Mouse (Mus musculus) midbrain, postnatal 0 days (tissue): Measurements from ENCODE around the gene Fcgrt. TPM values are rescaled to one million over a fixed set of nuclear protein-coding genes. Genes with fewer than 3 reads are reported as not detected.
A peak's percentile ranks its signal among the peaks of the same experiment; 100 is the strongest.

Experiments used
- ATAC-seq: fragments of 200-750 bp; cut with Nextera tagmentation; 2 replicates; pipeline ENCODE4 v1.8.0; 2017; ENCODE audit warnings: moderate number of reproducible peaks, mild to moderate bottlenecking, moderate TSS enrichment, moderate library complexity; ENCODE audit not compliant: low FRiP score
- DNase-seq: peaks from one replicate; pipeline ENCODE4 v3.0.0-alpha.2; 2015; ENCODE audit warnings: low spot score
- H3K27ac ChIP-seq: fragments of 300-500 bp; sonication (generic); 2 replicates; pipeline ENCODE4 v1.5.1; 2014; ENCODE audit warnings: low read depth, mild to moderate bottlenecking, low read length, mixed read lengths
- H3K27me3 ChIP-seq: fragments of 300-500 bp; sonication (generic); 2 replicates; pipeline ENCODE4 v1.6.1; 2014; ENCODE audit warnings: low read length, control low read depth, mixed read lengths; ENCODE audit not compliant: insufficient read depth
- H3K36me3 ChIP-seq: fragments of 300-500 bp; sonication (generic); 2 replicates; pipeline ENCODE4 v1.6.1; 2014; ENCODE audit warnings: low read length, control low read depth, mixed read lengths; ENCODE audit not compliant: insufficient read depth
- H3K4me1 ChIP-seq: fragments of 300-500 bp; sonication (generic); 2 replicates; pipeline ENCODE4 v1.6.1; 2014; ENCODE audit warnings: mild to moderate bottlenecking, control low read depth, antibody characterized with exemption, low read length, mixed read lengths; ENCODE audit not compliant: insufficient read depth
- H3K4me2 ChIP-seq: fragments of 300-500 bp; sonication (generic); 2 replicates; pipeline ENCODE4 v1.6.1; 2014; ENCODE audit warnings: low read depth, mild to moderate bottlenecking, low read length, mixed read lengths; ENCODE audit not compliant: poor library complexity, severe bottlenecking
- H3K4me3 ChIP-seq: fragments of 300-500 bp; sonication (generic); 2 replicates; pipeline ENCODE4 v1.5.1; 2014; ENCODE audit warnings: low read depth, mild to moderate bottlenecking, low read length, moderate library complexity
- H3K9ac ChIP-seq: fragments of 300-500 bp; sonication (generic); replicated peaks from 2 replicates; pipeline ENCODE4 v1.6.1; 2014; ENCODE audit warnings: mild to moderate bottlenecking, low read length, moderate library complexity, mixed read lengths; ENCODE audit not compliant: poor library complexity, severe bottlenecking
- H3K9me3 ChIP-seq: fragments of 300-500 bp; sonication (generic); 2 replicates; pipeline ENCODE4 v1.6.1; 2016; ENCODE audit warnings: low read length, control low read depth
- CTCF ChIP-seq: IDR thresholded peaks from 2 replicates; pipeline ENCODE4 v1.5.1; 2016; ENCODE audit warnings: antibody characterized with exemption, mild to moderate bottlenecking
- WGBS: fragments of 180-500 bp; shearing (Covaris S2); extraction: QIAGEN DNeasy Blood & Tissue Kit; methylation state at CpG from one replicate; pipeline ENCODE4 v1.1.7; 2014; 5-methylcytosine and 5-hydroxymethylcytosine counted together
- polyA plus RNA-seq: library from polyadenylated mRNA; unstranded; fragments of >200 nt; fragmentation: Nextera tagmentation; extraction: Ambion mirVana; gene quantifications from 2 replicates; pipeline ENCODE4 v1.2.1, GENCODE M21; 2015
- total RNA-seq: library from RNA; depleted of rRNA; stranded (reverse); fragments of >200 nt; gene quantifications from 2 replicates; pipeline ENCODE4 v1.2.3, GENCODE M21; 2014

Gene Fcgrt
- total and polyA plus RNA-seq, 2 experiments from 2014 or later: 30.5 to 36.4 TPM

DNA sequence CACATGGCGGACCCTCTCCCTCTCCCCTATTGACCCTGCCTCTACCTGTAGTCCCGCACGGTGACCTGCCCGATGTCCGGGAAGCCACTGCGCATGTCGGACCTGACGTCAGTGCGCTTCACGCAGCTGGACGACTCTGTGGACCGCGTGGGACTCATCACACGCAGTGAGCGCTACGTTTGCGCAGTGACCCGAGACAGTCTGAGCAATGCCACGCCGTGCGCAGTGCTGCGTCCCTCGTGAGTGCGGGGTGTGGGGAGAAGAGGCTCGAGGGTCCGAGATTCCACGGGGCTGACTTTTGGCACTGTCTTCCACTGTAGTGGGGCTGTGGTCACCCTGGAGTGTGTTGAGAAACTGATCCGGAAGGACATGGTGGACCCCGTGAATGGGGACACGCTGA, 27.1 kb downstream of the Fcgrt start:
- no peak for TF ChIP-seq CTCF
- Histone ChIP-seq H3K27me3 (no peaks in the 10 kb centered on the region), H3K4me3 (no peak overlapping the region), H3K9me3 (no peaks in the 10 kb centered on the region), H3K27ac (no peak overlapping the region), H3K9ac (no peak overlapping the region), H3K4me1 (no peaks in the 10 kb centered on the region), H3K4me2 (no peak overlapping the region), H3K36me3 (peaks cover 33% of the 10 kb centered on the region)
- ATAC-seq (no peak; the same call in 1 of the 2 replicates), DNase-seq (no peak)
- 89% methylated on average over 29 of the region's 30 CpGs for WGBS

DNA sequence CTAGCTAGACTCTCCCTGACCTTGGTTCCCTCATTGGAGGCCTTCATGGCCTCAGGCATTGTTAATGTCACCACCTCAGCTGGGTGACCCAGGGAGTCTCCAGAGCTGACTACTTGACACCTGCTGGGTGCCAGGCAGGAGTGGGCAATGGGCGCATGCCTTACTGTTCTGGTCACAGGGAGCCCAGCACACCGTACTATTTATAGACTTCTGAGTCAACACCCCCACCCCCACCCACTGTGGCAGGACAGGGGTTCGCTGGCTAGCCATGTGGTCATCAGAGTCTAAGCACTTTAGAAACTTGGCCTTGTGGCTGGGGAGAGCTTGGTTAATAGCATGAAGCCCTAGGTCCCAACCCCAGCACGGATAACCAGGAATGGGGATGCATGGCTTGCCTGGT, 28.2 kb downstream of the Fcgrt start:
- H3K9ac ChIP-seq: no peak overlapping the region
- no peak for ATAC-seq
- H3K4me1 ChIP-seq: no peaks in the 10 kb centered on the region
- no peak for DNase-seq
- H3K4me2 ChIP-seq: no peak overlapping the region
- H3K9me3 ChIP-seq: no peaks in the 10 kb centered on the region
- H3K4me3 ChIP-seq: no peak overlapping the region
- TF ChIP-seq CTCF: no peak
- 91% methylated on average over 4 of the region's 4 CpGs for WGBS
- H3K36me3 ChIP-seq: peaks cover 33% of the 10 kb centered on the region
- H3K27ac ChIP-seq: no peak overlapping the region
- H3K27me3 ChIP-seq: no peaks in the 10 kb centered on the region

DNA sequence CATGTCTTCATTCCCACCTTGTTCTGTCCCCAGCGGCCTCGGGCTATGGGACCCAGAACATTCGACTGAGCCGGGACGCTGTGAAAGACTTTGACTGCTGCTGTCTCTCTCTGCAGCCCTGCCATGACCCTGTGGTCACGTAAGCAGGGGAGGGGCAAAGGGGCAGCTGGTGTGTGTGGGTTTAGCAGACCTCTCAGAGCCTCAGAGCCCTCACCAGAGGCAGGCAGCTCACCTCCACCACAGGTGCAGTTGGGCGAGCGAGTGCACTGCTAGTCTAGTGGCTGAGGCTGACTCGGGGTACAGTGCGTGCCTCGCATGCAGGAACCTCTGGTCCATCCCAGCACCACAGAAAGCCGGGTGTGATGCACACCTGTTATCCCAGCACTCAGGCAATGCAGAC, 29.7 kb downstream of the Fcgrt start:
- H3K36me3 ChIP-seq: peaks cover 33% of the 10 kb centered on the region
- no peak for TF ChIP-seq CTCF
- H3K4me2 ChIP-seq: no peak overlapping the region
- H3K4me1 ChIP-seq: no peaks in the 10 kb centered on the region
- H3K4me3 ChIP-seq: no peak overlapping the region
- H3K27ac ChIP-seq: no peak overlapping the region
- no peaks in the 10 kb centered on the region for H3K9me3 ChIP-seq
- DNase-seq (no peak), ATAC-seq (no peak)
- 92% methylated on average over 12 of the region's 12 CpGs for WGBS
- H3K9ac ChIP-seq: no peak overlapping the region
- H3K27me3 ChIP-seq: no peaks in the 10 kb centered on the region

DNA sequence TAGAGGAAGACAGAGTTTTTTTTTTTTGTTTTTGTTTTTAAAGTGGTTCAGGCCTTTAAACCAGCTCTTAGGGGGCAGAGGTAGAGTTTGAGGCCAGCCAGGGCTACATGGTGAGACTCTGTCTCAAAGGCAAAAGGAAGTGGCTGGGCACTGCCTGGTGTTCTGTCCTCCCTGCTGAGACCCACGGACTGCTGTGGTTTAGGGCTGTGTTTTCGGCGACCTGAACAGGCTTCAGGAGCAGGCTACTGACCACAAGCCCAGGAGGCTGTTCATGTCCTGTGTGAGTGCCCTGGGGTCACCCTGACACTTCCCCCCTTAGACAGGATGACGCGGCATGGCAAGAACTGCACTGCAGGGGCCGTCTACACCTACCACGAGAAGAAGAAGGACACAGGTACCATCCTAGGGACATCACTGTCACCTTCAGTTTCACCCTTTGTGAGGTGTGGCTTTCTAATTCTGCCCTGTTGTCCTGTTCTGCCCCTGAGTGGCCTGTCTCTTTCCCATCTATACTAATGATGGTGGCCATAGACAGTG, 30.4 kb downstream of the Fcgrt start:
- H3K36me3 ChIP-seq: peaks cover 33% of the 10 kb centered on the region
- H3K27ac ChIP-seq: no peak overlapping the region
- no peaks in the 10 kb centered on the region for H3K9me3 ChIP-seq
- no peak overlapping the region for H3K9ac ChIP-seq
- DNase-seq (no peak), ATAC-seq (no peak)
- no peak overlapping the region for H3K4me2 ChIP-seq
- H3K4me1 ChIP-seq: no peaks in the 10 kb centered on the region
- 80% methylated on average over 7 of the region's 7 CpGs for WGBS
- H3K4me3 ChIP-seq: no peak overlapping the region
- TF ChIP-seq CTCF: no peak
- no peaks in the 10 kb centered on the region for H3K27me3 ChIP-seq

DNA sequence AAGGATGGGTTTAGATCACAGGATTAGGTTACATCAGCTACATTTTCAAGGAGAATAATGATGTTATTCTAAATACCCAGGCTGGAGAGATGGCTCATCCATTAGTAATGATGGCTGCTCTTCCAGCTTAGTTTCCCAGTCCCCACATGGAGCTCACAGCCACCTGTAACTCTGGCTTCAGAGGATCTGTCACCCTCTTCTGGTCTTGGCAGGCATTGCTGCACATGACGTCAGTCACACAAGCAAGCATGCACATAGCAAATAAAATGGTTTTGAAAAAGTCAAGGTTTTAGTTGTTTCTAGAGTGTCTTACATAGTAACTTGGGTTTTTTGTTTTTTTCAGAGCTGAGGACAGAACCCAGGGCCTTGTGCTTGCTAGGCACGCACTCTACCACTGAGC, 31.4 kb downstream of the Fcgrt start:
- Histone ChIP-seq H3K27ac (no peak overlapping the region), H3K4me3 (no peak overlapping the region), H3K9me3 (no peaks in the 10 kb centered on the region), H3K4me1 (no peaks in the 10 kb centered on the region), H3K36me3 (peaks cover 30% of the 10 kb centered on the region), H3K9ac (no peak overlapping the region), H3K4me2 (no peak overlapping the region), H3K27me3 (no peaks in the 10 kb centered on the region)
- DNase-seq: no peak
- WGBS: 77% methylated on average over 2 of the region's 2 CpGs
- TF ChIP-seq CTCF: peak; percentile 60
- ATAC-seq: no peak

DNA sequence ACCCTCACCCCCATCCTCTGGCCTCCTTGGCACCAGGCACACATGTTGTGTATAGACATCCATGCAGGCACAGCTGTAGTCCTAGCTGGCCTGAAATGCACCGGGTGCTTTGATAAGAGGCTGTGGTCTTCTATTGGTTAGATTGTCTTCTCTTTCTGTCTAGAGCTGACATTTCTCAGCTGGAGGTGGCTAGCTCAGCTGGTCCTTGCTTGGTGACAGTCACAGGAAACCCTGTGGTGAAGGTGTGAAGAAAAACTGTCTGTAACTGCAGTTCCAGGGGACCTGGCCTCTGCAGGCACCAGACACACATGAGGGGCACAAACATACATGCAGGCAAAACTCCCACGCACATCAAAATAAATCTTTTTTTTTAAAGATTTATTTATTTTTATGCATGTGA, 34.0 kb downstream of the Fcgrt start:
- no peaks in the 10 kb centered on the region for H3K27me3 ChIP-seq
- no peak for DNase-seq
- 90% methylated on average over 2 of the region's 2 CpGs for WGBS
- H3K9ac ChIP-seq: no peak overlapping the region
- no peak overlapping the region for H3K4me2 ChIP-seq
- no peaks in the 10 kb centered on the region for H3K9me3 ChIP-seq
- H3K4me3 ChIP-seq: no peak overlapping the region
- TF ChIP-seq CTCF: no peak
- ATAC-seq: no peak
- no peaks in the 10 kb centered on the region for H3K4me1 ChIP-seq
- H3K27ac ChIP-seq: no peak overlapping the region
- H3K36me3 ChIP-seq: peaks cover 13% of the 10 kb centered on the region

DNA sequence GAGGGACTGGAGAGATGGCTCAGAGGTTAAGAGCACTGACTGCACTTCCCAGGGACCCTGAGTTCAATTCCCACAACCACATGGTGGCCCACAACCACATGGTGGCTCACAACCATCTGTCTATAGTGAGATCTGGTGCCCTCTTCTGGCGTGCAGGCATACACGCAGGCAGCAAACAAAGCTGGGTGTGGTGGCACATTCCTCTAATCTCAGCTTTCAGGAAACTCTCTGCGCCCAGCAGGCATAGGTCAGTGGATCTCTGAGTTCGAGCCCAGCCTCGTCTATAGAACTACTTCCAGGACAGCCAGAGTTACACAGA, 35.7 kb downstream of the Fcgrt start:
- ATAC-seq: no peak
- Histone ChIP-seq H3K9me3 (no peaks in the 10 kb centered on the region), H3K9ac (no peak overlapping the region), H3K36me3 (no peaks in the 10 kb centered on the region), H3K4me1 (no peaks in the 10 kb centered on the region), H3K27me3 (no peaks in the 10 kb centered on the region), H3K27ac (no peak overlapping the region), H3K4me2 (no peak overlapping the region), H3K4me3 (no peak overlapping the region)
- 29% methylated on average over 5 of the region's 5 CpGs for WGBS
- DNase-seq: peak; percentile 35
- TF ChIP-seq CTCF: peak; percentile 69
